Mouse (Mus musculus) heart, postnatal 0 days (tissue): Measurements from ENCODE around the gene Ntng1.

Experiments used
- CTCF ChIP-seq: IDR thresholded peaks from 2 replicates; pipeline ENCODE4 v1.5.1; 2016; ENCODE audit warnings: antibody characterized with exemption, control low read depth, low read depth
- EP300 ChIP-seq: IDR thresholded peaks from 2 replicates; pipeline ENCODE4 v1.6.1; 2016; ENCODE audit warnings: antibody characterized with exemption, low read depth

DNA sequence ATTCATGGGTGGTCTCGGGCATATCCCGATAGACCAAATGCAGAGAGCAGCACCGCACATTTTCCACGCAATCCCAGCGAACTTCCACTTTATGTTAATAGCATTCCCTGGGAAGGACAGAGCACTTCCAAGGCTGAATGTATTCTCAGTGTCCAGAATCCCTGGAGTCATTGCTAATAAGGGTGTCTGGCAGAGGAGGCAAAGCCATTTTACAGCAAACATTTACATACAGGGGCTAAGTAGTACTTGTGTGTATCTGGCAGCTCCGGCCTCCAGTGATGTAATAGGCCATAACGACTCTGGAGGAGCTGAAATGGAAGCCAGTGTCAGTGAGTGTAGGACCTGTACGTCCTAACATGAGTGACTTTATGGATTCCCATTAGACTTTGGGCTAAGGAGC is 11.5 kb downstream of the Ntng1 start:
- TF ChIP-seq CTCF (no peak), EP300 (no peak)
